Mouse (Mus musculus) fat pad, adult 2 months (tissue): Measurements from ENCODE around the gene Clec2h.
"Not testable (repeated sequence)": the region's sequence is repeated elsewhere in the genome, so short reads cannot be mapped to it uniquely, and the experiment has no call there.

Source experiments
- DNase-seq: peaks from one replicate; pipeline ENCODE4 v3.0.0-alpha.2; 2011; ENCODE audit warnings: low read depth, low spot score; ENCODE audit errors: extremely low read depth

Gene Clec2h

GRCm38 (mm10) chr6:128662206-128662605, at the start of gene Clec2h:
TSS of gene Clec2h (plus strand) at chr6:128662385.
- DNase-seq, result no peak

DNA sequence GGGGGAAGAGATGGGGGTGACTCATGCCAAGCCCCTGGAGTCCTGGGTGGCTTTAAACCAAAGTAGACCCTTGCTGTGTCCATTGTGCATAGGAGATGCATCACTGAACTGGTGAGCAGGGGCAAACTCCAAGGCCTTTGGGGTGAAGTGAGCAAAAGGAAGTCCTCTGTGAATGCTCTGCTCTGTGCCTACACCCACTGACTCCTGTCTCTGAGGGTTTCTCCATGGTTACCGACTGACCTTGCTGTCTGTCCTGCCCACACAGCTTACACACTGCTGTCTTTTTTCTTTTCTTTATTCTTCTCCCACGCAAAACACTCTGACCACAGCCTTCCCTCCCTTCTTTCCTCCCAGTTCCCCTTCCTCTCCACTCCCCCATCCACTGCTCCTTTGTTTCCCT, 39.5 kb upstream of the Clec2h start:
- no peak for DNase-seq

GRCm38 (mm10) chr6:128623433-128623832, 38.8 kb upstream of the Clec2h start, which contains the start of gene Klrb1a:
TSS of gene Klrb1a (minus strand) at chr6:128623533.
- DNase-seq, result not testable (repeated sequence)

DNA sequence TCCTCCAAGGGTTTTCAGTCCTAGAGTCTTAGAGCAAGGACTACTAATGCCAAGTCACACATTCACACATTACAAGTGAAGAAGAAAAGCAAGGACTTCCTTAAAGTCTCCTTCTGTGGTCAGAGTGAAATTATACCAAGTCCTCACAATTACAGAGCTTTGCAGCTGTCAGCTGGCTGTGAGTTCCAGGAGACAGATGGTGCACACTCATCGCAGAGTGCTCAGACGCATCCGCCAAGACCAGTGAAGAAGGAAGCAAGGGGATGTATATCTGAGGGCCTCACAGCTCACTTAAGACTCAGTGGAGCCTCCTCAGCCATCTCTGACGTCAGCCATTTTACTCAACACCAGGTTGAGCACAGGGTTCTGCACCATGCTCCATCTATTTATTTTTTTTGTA, 37.8 kb upstream of the Clec2h start:
- DNase-seq, result no peak

DNA sequence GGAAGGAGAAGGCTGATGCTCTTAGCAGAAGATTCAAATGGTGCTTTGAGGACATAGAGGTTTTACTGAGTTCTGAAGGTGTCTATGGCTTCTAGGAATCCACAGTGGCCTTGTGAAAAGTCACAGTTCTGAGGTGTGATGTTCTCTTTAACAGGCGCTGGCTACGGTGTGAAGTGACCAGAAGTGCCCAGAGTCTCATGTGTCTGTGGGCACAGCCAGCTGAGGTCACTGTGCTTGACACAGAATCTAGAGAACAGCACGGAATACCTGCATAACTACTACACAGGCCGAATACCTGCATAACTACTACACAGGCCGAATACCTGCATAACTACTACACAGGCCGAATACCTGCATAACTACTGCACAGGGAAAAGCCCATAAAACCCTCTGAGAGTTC, 36.9 kb upstream of the Clec2h start:
- not testable (repeated sequence) for DNase-seq

DNA sequence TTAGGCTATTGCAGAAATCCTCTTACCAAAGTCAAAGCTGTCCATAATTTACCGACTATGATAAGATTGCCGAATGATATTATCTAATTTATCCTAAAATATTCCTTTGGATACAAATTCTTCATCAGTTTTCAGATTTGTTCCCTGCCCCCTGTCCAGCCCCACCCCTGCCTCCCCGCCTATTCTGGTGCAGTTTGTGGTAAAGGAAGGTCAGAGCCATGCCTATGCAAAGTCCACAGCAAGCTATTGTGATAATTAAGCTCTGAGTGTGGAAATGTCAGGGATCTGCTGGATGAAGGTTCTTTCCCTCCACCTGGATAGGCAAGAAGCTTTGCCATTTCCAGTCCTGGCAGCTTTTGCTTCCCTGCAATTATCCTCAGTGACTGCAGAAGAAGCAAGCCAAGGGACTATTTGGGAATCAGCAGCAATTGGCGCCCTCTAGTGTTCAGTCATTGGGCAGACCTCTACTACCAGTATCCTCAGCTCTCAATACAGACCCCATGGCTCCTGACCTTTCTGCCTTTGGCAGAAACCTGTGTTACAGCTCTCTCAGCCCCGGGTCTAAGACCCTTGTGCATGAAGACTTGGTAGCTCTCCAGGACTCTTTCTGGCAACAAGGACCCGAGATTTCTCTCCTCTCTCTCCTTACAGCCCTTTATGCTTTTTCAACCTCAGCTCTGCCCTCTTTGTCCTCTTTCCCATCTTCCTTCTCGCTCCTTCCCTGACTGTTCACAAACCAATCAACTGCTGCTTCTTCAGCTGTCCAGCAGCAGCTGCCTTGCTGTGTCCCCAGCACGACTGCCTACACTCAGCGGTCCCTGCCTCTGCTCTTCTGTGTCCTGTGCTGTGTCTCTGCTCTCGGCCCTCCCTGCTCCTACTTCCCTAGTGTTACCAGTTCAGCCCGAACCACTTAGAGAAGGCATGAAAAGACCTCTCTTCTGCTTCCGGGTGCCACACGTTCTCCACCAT, 32.1 kb upstream of the Clec2h start:
- not testable (repeated sequence) for DNase-seq

- not testable (repeated sequence) for DNase-seq
Measured at GRCm38 (mm10) chr6:128630912-128631905, 31.0 kb upstream of the Clec2h start.

GRCm38 (mm10) chr6:128640673-128641072, 21.5 kb upstream of the Clec2h start:
- no peak for DNase-seq

- DNase-seq, result no peak
Measured at GRCm38 (mm10) chr6:128641116-128641716, 21.0 kb upstream of the Clec2h start.

GRCm38 (mm10) chr6:128643999-128644398, 18.2 kb upstream of the Clec2h start:
- no peak for DNase-seq

- not testable (repeated sequence) for DNase-seq
Measured at GRCm38 (mm10) chr6:128644694-128645093, 17.5 kb upstream of the Clec2h start.

DNA sequence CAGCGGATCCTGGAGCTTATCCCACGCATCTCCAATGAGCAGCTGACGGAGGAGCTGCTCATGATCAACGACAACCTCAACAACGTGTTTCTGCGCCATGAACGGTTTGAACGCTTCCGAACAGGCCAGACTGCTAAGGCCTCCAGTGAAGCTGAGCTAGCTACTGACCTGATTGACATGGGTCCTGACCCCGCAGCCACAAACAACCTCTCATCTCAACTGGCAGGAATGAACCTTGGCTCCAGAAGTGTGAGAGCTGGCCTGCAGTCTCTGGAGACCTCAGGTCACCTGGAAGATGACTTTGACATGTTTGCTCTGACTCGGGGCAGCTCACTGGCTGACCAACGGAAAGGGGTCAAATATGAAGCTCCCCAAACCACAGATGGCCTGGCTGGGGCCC, 16.5 kb upstream of the Clec2h start:
- DNase-seq, result not testable (repeated sequence)

DNA sequence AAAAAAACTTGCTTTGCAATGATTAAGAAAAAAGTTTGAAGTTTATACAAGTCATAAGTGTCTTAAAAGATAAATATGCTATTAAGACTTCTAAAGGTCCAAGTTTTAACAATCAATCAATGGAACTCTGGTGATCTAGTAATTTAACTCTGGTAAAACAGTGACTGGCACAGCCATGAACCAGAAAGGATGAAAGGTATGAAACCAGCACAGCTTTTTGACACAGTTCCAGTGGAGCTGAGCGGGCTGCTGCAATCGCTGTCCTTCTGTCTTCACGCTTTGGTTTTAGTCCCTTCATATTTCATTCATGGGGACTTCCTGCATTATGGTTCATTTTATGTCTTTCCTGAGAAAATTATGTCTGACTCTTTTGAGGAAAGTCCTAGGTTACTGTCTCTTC, 12.5 kb upstream of the Clec2h start:
- no peak for DNase-seq

- no peak for DNase-seq
Measured at GRCm38 (mm10) chr6:128650187-128650586, 12.0 kb upstream of the Clec2h start.

- DNase-seq, result not testable (repeated sequence)
Measured at GRCm38 (mm10) chr6:128650827-128651226, 11.4 kb upstream of the Clec2h start.

- DNase-seq, result no peak
Measured at GRCm38 (mm10) chr6:128652938-128653337, 9.2 kb upstream of the Clec2h start.

- no peak for DNase-seq
Measured at GRCm38 (mm10) chr6:128661249-128661648, 936 bp upstream of the Clec2h start.

GRCm38 (mm10) chr6:128669936-128670335, 7.8 kb downstream of the Clec2h start:
- DNase-seq, result no peak

GRCm38 (mm10) chr6:128679574-128679973, 17.4 kb downstream of the Clec2h start:
- DNase-seq, result no peak

- no peak for DNase-seq
Measured at GRCm38 (mm10) chr6:128701691-128702090, 39.5 kb downstream of the Clec2h start.

GRCm38 (mm10) chr6:128722959-128723358, 60.8 kb downstream of the Clec2h start, which contains the start of gene Klrb1:
TSS of gene Klrb1 (minus strand) at chr6:128723059.
- DNase-seq, result no peak
